Mouse (Mus musculus): ENCODE measurements around the gene Tmem44. TPM values are rescaled to one million over a fixed set of nuclear protein-coding genes. Genes with fewer than 3 reads are reported as not detected.
A peak's percentile ranks its signal among the peaks of the same experiment; 100 is the strongest.

The Tmem44 gene
- 1.1 TPM for polyA plus RNA-seq (2012; fragmentation: generic; extraction: Trizol)

DNA sequence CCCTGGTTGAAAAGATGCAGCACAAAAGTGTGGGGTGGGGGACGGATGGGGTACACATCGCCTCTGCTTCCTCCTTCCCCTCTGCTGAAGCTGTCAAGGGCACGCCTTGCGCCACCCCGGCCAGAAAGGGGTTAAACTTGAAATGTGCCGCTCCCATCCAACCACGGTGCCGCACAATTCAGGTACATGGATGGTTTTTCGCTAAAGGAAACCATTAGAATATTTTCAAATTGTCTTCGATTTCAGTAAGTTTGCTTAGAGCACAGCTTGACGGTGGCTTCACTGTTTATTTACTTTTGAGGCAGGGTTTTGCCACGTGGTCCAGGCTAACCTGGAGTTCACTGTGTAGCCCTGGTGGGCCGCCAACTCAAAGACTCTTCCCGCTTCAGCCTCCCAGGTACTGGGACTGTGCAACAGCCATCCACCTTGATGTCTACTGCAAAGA is at the start of gene Tmem44:
Gene Tmem44, minus strand, starts transcription at position 95 of the 445 bp plus-strand sequence.
- no peaks in the 10 kb centered on the region for H3K79me2 ChIP-seq (ENCODE audit: control insufficient read depth, insufficient read depth)
- peak within 1 kb of the TSS; percentile 16 for H3ac ChIP-seq (ENCODE audit: control insufficient read depth, insufficient read length)
- H3K27me3 ChIP-seq (ENCODE audit: control insufficient read depth, insufficient read depth, insufficient read length) = no peaks in the 10 kb centered on the region
- H3K36me3 ChIP-seq (ENCODE audit: control insufficient read depth, insufficient read depth) = no peaks in the 10 kb centered on the region
- TF ChIP-seq MAX (IDR thresholded peaks at IDR 0.05; ENCODE audit: low read depth) (no peak), TCF12 (IDR thresholded peaks at IDR 0.05; ENCODE audit: insufficient read depth, poor library complexity, severe bottlenecking) (no peak), E2F4 (IDR thresholded peaks at IDR 0.05; ENCODE audit: insufficient read depth) (no peak), POLR2AphosphoS2 (IDR thresholded peaks at IDR 0.05; ENCODE audit: insufficient read length, low read depth) (no peak), POLR2A (IDR thresholded peaks at IDR 0.05; ENCODE audit: insufficient read length, low read depth) (no peak), REST (IDR thresholded peaks at IDR 0.05; ENCODE audit: insufficient read depth, insufficient read length) (no peak), SRF (IDR thresholded peaks at IDR 0.05; ENCODE audit: control insufficient read depth, insufficient read length, low read depth) (no peak), TCF3 (IDR thresholded peaks at IDR 0.05; ENCODE audit: insufficient read length, low read depth) (no peak)
- H3K4me3 ChIP-seq = peak within 1 kb of the TSS; percentile 19
- peak within 1 kb of the TSS; percentile 83 for H3K4me2 ChIP-seq (ENCODE audit: low read depth)

- Histone ChIP-seq H3K36me3 (ENCODE audit: control insufficient read depth, insufficient read depth) (no peaks in the 10 kb centered on the region), H3K4me2 (ENCODE audit: low read depth) (peak within 1 kb of the TSS; percentile 93), H3ac (ENCODE audit: control insufficient read depth, insufficient read length) (peak within 1 kb of the TSS; percentile 10), H3K79me2 (ENCODE audit: control insufficient read depth, insufficient read depth) (no peaks in the 10 kb centered on the region), H3K4me3 (peak within 1 kb of the TSS; percentile 28), H3K27me3 (ENCODE audit: control insufficient read depth, insufficient read depth, insufficient read length) (peaks cover 18% of the 10 kb centered on the region)
- TF ChIP-seq TCF3 (IDR thresholded peaks at IDR 0.05; ENCODE audit: insufficient read length, low read depth) = no peak
- TF ChIP-seq MYOD1 (IDR thresholded peaks at IDR 0.05; ENCODE audit: control insufficient read depth in 1 of 3, insufficient read length in 2 of 3, low read depth in 2 of 3) = peak in 1 of 3 experiments; percentile 17
- TF ChIP-seq POLR2AphosphoS2 (IDR thresholded peaks at IDR 0.05; ENCODE audit: insufficient read length, low read depth) = peak; percentile 85
- no peak for TF ChIP-seq E2F4 (IDR thresholded peaks at IDR 0.05; ENCODE audit: insufficient read depth)
- TF ChIP-seq MYOG (IDR thresholded peaks at IDR 0.05; ENCODE audit: control insufficient read depth in 1 of 3, insufficient read depth in 1 of 3, insufficient read length in 2 of 3, low read depth in 2 of 3) = peak in 1 of 3 experiments; percentile 2
- peak; percentile 94 for TF ChIP-seq POLR2A (IDR thresholded peaks at IDR 0.05; ENCODE audit: insufficient read length, low read depth)
These were observed 49.0 kb upstream of the Tmem44 start, which contains the start of gene Fam43a for GRCm38 (mm10) chr16:30599491-30600268. Gene Fam43a, plus strand, starts transcription at chr16:30599723.

DNA sequence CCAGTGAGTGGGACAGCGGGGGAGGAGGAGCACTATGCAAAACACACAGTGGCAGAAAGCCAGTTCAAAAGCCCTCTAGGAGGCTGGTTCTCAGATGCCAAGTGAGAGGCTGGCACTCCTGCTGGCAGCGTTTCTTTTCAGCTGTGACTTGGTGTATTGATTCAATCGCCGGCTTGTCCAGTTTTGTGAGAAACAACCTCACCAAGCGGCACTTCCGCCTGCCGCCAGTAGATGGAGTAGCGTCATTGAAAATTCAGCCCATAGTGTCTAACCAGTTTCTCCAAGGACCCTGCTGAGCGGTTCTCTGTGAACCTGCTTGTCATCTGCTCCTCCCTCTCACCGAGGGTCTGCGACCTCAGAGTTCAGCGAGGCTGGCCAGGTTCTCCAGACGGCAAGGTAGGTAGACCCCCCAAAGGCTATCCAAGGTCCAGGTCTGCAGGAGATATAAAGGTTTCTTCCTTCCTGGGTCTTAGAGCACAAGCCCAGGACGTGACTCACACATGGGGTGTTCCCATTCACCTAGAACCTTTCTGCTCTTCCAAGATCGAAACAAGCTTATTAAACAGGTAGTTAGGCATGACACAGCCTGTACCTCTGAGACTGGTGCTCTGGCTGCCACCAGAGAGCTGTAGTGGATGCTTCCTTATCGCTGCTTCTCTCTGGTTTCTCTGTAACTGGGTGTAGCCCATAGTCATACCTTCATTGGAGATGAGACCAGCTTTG is 46.5 kb upstream of the Tmem44 start:
- Histone ChIP-seq H3K79me2 (ENCODE audit: control insufficient read depth, insufficient read depth) (no peaks in the 10 kb centered on the region), H3K4me2 (ENCODE audit: low read depth) (peak overlapping the region; percentile 93), H3K36me3 (ENCODE audit: control insufficient read depth, insufficient read depth) (no peaks in the 10 kb centered on the region), H3ac (ENCODE audit: control insufficient read depth, insufficient read length) (no peak overlapping the region), H3K27me3 (ENCODE audit: control insufficient read depth, insufficient read depth, insufficient read length) (peaks cover 19% of the 10 kb centered on the region), H3K4me3 (peak overlapping the region; percentile 12)
- TF ChIP-seq CEBPB (IDR thresholded peaks at IDR 0.05; ENCODE audit: insufficient read depth, poor library complexity, severe bottlenecking) = no peak
- TF ChIP-seq POLR2A (IDR thresholded peaks at IDR 0.05; ENCODE audit: insufficient read length, low read depth) = no peak
- TF ChIP-seq REST (IDR thresholded peaks at IDR 0.05; ENCODE audit: insufficient read depth, insufficient read length) = no peak
- TF ChIP-seq MYOD1 (IDR thresholded peaks at IDR 0.05; ENCODE audit: control insufficient read depth in 1 of 3, insufficient read length in 2 of 3, low read depth in 2 of 3) = no peak
- no peak for TF ChIP-seq MAX (IDR thresholded peaks at IDR 0.05; ENCODE audit: low read depth)
- TF ChIP-seq POLR2AphosphoS2 (IDR thresholded peaks at IDR 0.05; ENCODE audit: insufficient read length, low read depth) = no peak
- no peak for TF ChIP-seq SRF (IDR thresholded peaks at IDR 0.05; ENCODE audit: control insufficient read depth, insufficient read length, low read depth)
- TF ChIP-seq USF1 (IDR thresholded peaks at IDR 0.05; ENCODE audit: low read depth) = no peak
- no peak for TF ChIP-seq MYOG (IDR thresholded peaks at IDR 0.05; ENCODE audit: control insufficient read depth in 1 of 3, insufficient read depth in 1 of 3, insufficient read length in 2 of 3, low read depth in 2 of 3)
- TF ChIP-seq E2F4 (IDR thresholded peaks at IDR 0.05; ENCODE audit: insufficient read depth) = no peak
- TF ChIP-seq TCF3 (IDR thresholded peaks at IDR 0.05; ENCODE audit: insufficient read length, low read depth) = no peak
- TF ChIP-seq TCF12 (IDR thresholded peaks at IDR 0.05; ENCODE audit: insufficient read depth, poor library complexity, severe bottlenecking) = no peak

GRCm38 (mm10) chr16:30595835-30596557 is 45.4 kb upstream of the Tmem44 start:
- no peak for TF ChIP-seq TCF12 (IDR thresholded peaks at IDR 0.05; ENCODE audit: insufficient read depth, poor library complexity, severe bottlenecking)
- TF ChIP-seq CEBPB (IDR thresholded peaks at IDR 0.05; ENCODE audit: insufficient read depth, poor library complexity, severe bottlenecking) = peak; percentile 53; the same call in 1 of the 2 replicates
- H3K4me3 ChIP-seq = no peak overlapping the region

More at GRCm38 (mm10) chr16:30595835-30596557, 45.4 kb upstream of the Tmem44 start:
- peaks cover 11% of the 10 kb centered on the region for H3K27me3 ChIP-seq (ENCODE audit: control insufficient read depth, insufficient read depth, insufficient read length)
- H3K79me2 ChIP-seq (ENCODE audit: control insufficient read depth, insufficient read depth) = no peaks in the 10 kb centered on the region
- no peaks in the 10 kb centered on the region for H3K36me3 ChIP-seq (ENCODE audit: control insufficient read depth, insufficient read depth)
- no peak overlapping the region for H3ac ChIP-seq (ENCODE audit: control insufficient read depth, insufficient read length)
- peak overlapping the region; percentile 93 for H3K4me2 ChIP-seq (ENCODE audit: low read depth)
